Mouse (Mus musculus) CH12.LX (cell line): ENCODE measurements at regions not wholly inside any gene's neighbourhood (a gene's known extent, or its start where the extent isn't known, plus 50 kb on each side); places are given as distances from the start of the nearest gene placed in this dataset.

Source experiments
- DNase-seq: peaks from one replicate; pipeline ENCODE4 v3.0.0-alpha.2; 2013; ENCODE audit errors: extremely low read depth
- H3K27ac ChIP-seq: 2 replicates; pipeline ENCODE4 v1.5.1; 2012; ENCODE audit warnings: low read depth, mild to moderate bottlenecking, control low read depth, moderate library complexity; ENCODE audit not compliant: insufficient read depth
- H3K27me3 ChIP-seq: replicated peaks from 2 replicates; pipeline ENCODE3; 2012; ENCODE audit warnings: inconsistent platforms
- H3K36me3 ChIP-seq, 2 experiments: replicated peaks in 1 of 2; 2 replicates each; pipeline versions ENCODE3 to v1.6.1; 2012; ENCODE audit warnings: inconsistent platforms in 1 of 2, low read length in 1 of 2, mild to moderate bottlenecking in 1 of 2, mixed read lengths in 1 of 2, moderate library complexity in 1 of 2; ENCODE audit not compliant: control insufficient read depth in 1 of 2, insufficient read depth in 1 of 2
- H3K4me1 ChIP-seq, 2 experiments: 2 replicates each; pipeline ENCODE4 v1.6.1; 2012; ENCODE audit warnings: inconsistent platforms in 1 of 2, moderate library complexity in 1 of 2; ENCODE audit not compliant: insufficient read depth in 2 of 2, control insufficient read depth in 1 of 2
- H3K4me2 ChIP-seq: 2 replicates; pipeline ENCODE4 v1.6.1; 2012; ENCODE audit warnings: low read depth, mild to moderate bottlenecking, control low read depth; ENCODE audit not compliant: poor library complexity, insufficient read depth, severe bottlenecking
- H3K4me3 ChIP-seq, 3 experiments: fragments of 150-350 bp in 1 of 3; sonication (generic) in 1 of 3; replicated peaks in 1 of 3; 2 replicates each; pipeline versions ENCODE3 to v1.5.1; 2011 to 2012; ENCODE audit warnings: low read depth in 2 of 3, low read length in 2 of 3, mild to moderate bottlenecking in 2 of 3, moderate library complexity in 2 of 3, control low read depth in 1 of 3, improper control_type of control experiment in 1 of 3, inconsistent platforms in 1 of 3, mixed read lengths in 1 of 3; ENCODE audit not compliant: poor library complexity in 1 of 3
- H3K79me2 ChIP-seq: replicated peaks from 2 replicates; pipeline ENCODE4 v1.6.1; 2012; ENCODE audit warnings: mild to moderate bottlenecking, moderate library complexity; ENCODE audit not compliant: control insufficient read depth, poor library complexity, insufficient read depth, severe bottlenecking; ENCODE audit errors: extremely low read depth
- H3K9ac ChIP-seq: 2 replicates; pipeline ENCODE4 v1.6.1; 2012; ENCODE audit warnings: low read depth, mild to moderate bottlenecking, control low read depth, moderate library complexity; ENCODE audit not compliant: insufficient read depth
- H3K9me3 ChIP-seq: replicated peaks from 2 replicates; pipeline ENCODE3; 2012; ENCODE audit warnings: low read length, inconsistent platforms, mixed read lengths
- BHLHE40 ChIP-seq: IDR thresholded peaks from 2 replicates; pipeline ENCODE4 v1.6.1; 2011; ENCODE audit warnings: mild to moderate bottlenecking, low read depth, low read length, improper control_type of control experiment
- CHD2 ChIP-seq: IDR thresholded peaks from 2 replicates; pipeline ENCODE4 v1.6.1; 2011; ENCODE audit warnings: low read length, improper control_type of control experiment
- CTCF ChIP-seq, 2 experiments: IDR thresholded peaks in 1 of 2; conservative IDR thresholded peaks in 1 of 2; 2 replicates each; pipeline ENCODE4 v1.5.1; 2011 to 2012; ENCODE audit warnings: low read depth in 2 of 2, low read length in 2 of 2, improper control_type of control experiment in 1 of 2, inconsistent platforms in 1 of 2, mild to moderate bottlenecking in 1 of 2, moderate library complexity in 1 of 2
- ELF1 ChIP-seq: IDR thresholded peaks from 2 replicates; pipeline ENCODE4 v1.6.1; 2014; ENCODE audit warnings: low read depth, mild to moderate bottlenecking, inconsistent platforms, low read length, improper control_type of control experiment
- EP300 ChIP-seq: IDR thresholded peaks from 2 replicates; pipeline ENCODE4 v1.6.1; 2011; ENCODE audit warnings: low read length, improper control_type of control experiment
- ETS1 ChIP-seq: conservative IDR thresholded peaks from 2 replicates; pipeline ENCODE4 v1.6.1; 2012; ENCODE audit warnings: low read depth, mild to moderate bottlenecking, inconsistent platforms, low read length, improper control_type of control experiment, moderate library complexity
- GABPA ChIP-seq: IDR thresholded peaks from 2 replicates; pipeline ENCODE4 v1.6.1; 2012; ENCODE audit warnings: low read depth, low read length, improper control_type of control experiment, inconsistent platforms; ENCODE audit not compliant: insufficient replicate concordance
- HCFC1 ChIP-seq: IDR thresholded peaks from 2 replicates; pipeline ENCODE4 v1.6.1; 2012; ENCODE audit warnings: low read depth, mild to moderate bottlenecking, inconsistent platforms, low read length, improper control_type of control experiment
- IRF4 ChIP-seq: IDR thresholded peaks from 2 replicates; pipeline ENCODE4 v1.6.1; 2014; ENCODE audit warnings: low read depth, mild to moderate bottlenecking, inconsistent platforms, low read length, improper control_type of control experiment
- MAFK ChIP-seq: IDR thresholded peaks from 2 replicates; pipeline ENCODE4 v1.6.1; 2011; ENCODE audit warnings: low read length, improper control_type of control experiment; ENCODE audit not compliant: insufficient replicate concordance
- MAZ ChIP-seq: IDR thresholded peaks from 2 replicates; pipeline ENCODE4 v1.6.1; 2012; ENCODE audit warnings: low read depth, mild to moderate bottlenecking, inconsistent platforms, low read length, improper control_type of control experiment, moderate library complexity
- MEF2A ChIP-seq: IDR thresholded peaks from 2 replicates; pipeline ENCODE4 v1.6.1; 2014; ENCODE audit warnings: low read depth, mild to moderate bottlenecking, inconsistent platforms, low read length, improper control_type of control experiment, borderline replicate concordance
- MYC ChIP-seq: IDR thresholded peaks from 2 replicates; pipeline ENCODE4 v1.6.1; 2011; ENCODE audit warnings: low read depth, mild to moderate bottlenecking, improper control_type of control experiment, low read length
- NRF1 ChIP-seq: IDR thresholded peaks from 2 replicates; pipeline ENCODE4 v1.6.1; 2014; ENCODE audit warnings: low read depth, mild to moderate bottlenecking, inconsistent platforms, low read length, improper control_type of control experiment, moderate library complexity
- PAX5 ChIP-seq: IDR thresholded peaks from 2 replicates; pipeline ENCODE4 v1.6.1; 2012; ENCODE audit warnings: low read length, inconsistent platforms, mixed read lengths
- POLR2A ChIP-seq: IDR thresholded peaks from 2 replicates; pipeline ENCODE4 v1.6.1; 2011; ENCODE audit warnings: low read depth, mild to moderate bottlenecking, improper control_type of control experiment, low read length
- POLR2AphosphoS2 ChIP-seq: IDR thresholded peaks from 2 replicates; pipeline ENCODE4 v1.6.1; 2011; ENCODE audit warnings: low read depth, low read length, improper control_type of control experiment
- RAD21 ChIP-seq: IDR thresholded peaks from 2 replicates; pipeline ENCODE4 v1.6.1; 2011; ENCODE audit warnings: low read depth, mild to moderate bottlenecking, low read length, improper control_type of control experiment, moderate library complexity
- RCOR1 ChIP-seq: conservative IDR thresholded peaks from 2 replicates; pipeline ENCODE4 v1.6.1; 2012; ENCODE audit warnings: low read depth, mild to moderate bottlenecking, inconsistent platforms, low read length, improper control_type of control experiment
- UBTF ChIP-seq: IDR thresholded peaks from 2 replicates; pipeline ENCODE4 v1.6.1; 2012; ENCODE audit warnings: low read depth, mild to moderate bottlenecking, inconsistent platforms, low read length, improper control_type of control experiment, moderate library complexity
- USF1 ChIP-seq: IDR thresholded peaks from 2 replicates; pipeline ENCODE4 v1.6.1; 2014; ENCODE audit warnings: low read depth, mild to moderate bottlenecking, inconsistent platforms, low read length, improper control_type of control experiment
- ZKSCAN1 ChIP-seq: IDR thresholded peaks from 2 replicates; pipeline ENCODE4 v1.6.1; 2012; ENCODE audit warnings: low read depth, inconsistent platforms, low read length, improper control_type of control experiment, borderline replicate concordance
- ZMIZ1 ChIP-seq: IDR thresholded peaks from 2 replicates; pipeline ENCODE4 v1.6.1; 2012; ENCODE audit warnings: low read depth, mild to moderate bottlenecking, inconsistent platforms, low read length, improper control_type of control experiment
- ZNF384 ChIP-seq: IDR thresholded peaks from 2 replicates; pipeline ENCODE4 v1.6.1; 2012; ENCODE audit warnings: low read depth, low read length, improper control_type of control experiment, inconsistent platforms
- dilution Hi-C: fragments of 300-500 bp; cut with MboI; formaldehyde crosslinking; loops from 2 replicates; pipeline ENCODE4 v1.14.3; 2020; ENCODE audit warnings: low sequenced_read_pairs; ENCODE audit not compliant: extremely low pct_unique_long_range_greater_than_20kb, extremely low pct_ligation_motif_present
- in situ Hi-C: fragments of 300-500 bp; cut with MboI; formaldehyde crosslinking; loops from 3 replicates; pipeline ENCODE4 v1.14.3; 2019; ENCODE audit warnings: low sequenced_read_pairs, low pct_ligation_motif_present, low pct_unique_long_range_greater_than_20kb, mixed read lengths

DNA sequence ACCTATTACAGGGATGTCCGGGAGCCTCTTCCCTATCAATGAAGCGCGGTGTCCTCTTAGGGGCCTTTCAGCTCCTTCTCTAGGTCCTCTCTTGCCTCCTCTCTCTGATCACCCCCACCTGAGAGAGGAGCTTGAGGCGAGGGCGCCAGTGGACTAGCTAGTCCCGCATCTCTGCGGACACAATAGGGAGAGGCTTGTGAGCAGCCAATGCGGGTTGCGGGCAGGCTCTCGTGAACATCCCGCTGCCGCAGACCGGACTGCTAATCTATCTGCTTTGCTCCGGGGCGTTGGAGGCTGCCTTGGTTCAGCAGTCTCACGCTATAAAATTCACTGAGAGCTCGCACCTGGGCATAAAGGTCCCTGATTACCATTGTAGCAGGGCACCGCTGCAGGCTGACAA is 279.3 kb upstream of the Robo1 start:
- no peak for TF ChIP-seq CHD2
- no peak for TF ChIP-seq RAD21
- no peak for TF ChIP-seq USF1
- TF ChIP-seq GABPA: no peak
- no peak for TF ChIP-seq POLR2A
- TF ChIP-seq RCOR1: no peak
- no peak for TF ChIP-seq PAX5
- TF ChIP-seq IRF4: no peak
- TF ChIP-seq ZKSCAN1: no peak
- TF ChIP-seq UBTF: no peak
- TF ChIP-seq, all 38 proteins: peak for 0
- in situ Hi-C loops (no loop called here), dilution Hi-C loops (no loop called here)
- H3K9me3 ChIP-seq: peaks cover 66% of the 10 kb centered on the region
- no peak overlapping the region for H3K4me3 ChIP-seq
- no peak overlapping the region for H3K27ac ChIP-seq
- H3K27me3 ChIP-seq: no peaks in the 10 kb centered on the region
- H3K36me3 ChIP-seq: no peaks in the 10 kb centered on the region
- H3K4me1 ChIP-seq: no peaks in the 10 kb centered on the region
- no peak overlapping the region for H3K9ac ChIP-seq
- no peak overlapping the region for H3K4me2 ChIP-seq
- H3K79me2 ChIP-seq: no peaks in the 10 kb centered on the region
- no peak for DNase-seq

- H3K4me2 ChIP-seq: no peak overlapping the region
- peaks cover 65% of the 10 kb centered on the region for H3K9me3 ChIP-seq
- no peak overlapping the region for H3K9ac ChIP-seq
- H3K27ac ChIP-seq: no peak overlapping the region
- in situ Hi-C loops (no loop called here), dilution Hi-C loops (no loop called here)
- TF ChIP-seq POLR2AphosphoS2 (no peak), MAZ (no peak), UBTF (no peak), ETS1 (no peak), MEF2A (no peak), ZMIZ1 (no peak), MYC (no peak), EP300 (no peak), ZNF384 (no peak), HCFC1 (no peak), BHLHE40 (no peak), MAFK (no peak), RAD21 (no peak), CTCF (conservative IDR thresholded peaks at IDR 0.05 in 1 of 2, IDR thresholded peaks at IDR 0.05 in 1 of 2; ENCODE audit: low read depth in 2 of 2, low read length in 2 of 2) (no peak), ELF1 (no peak), NRF1 (no peak), IRF4 (no peak)
- DNase-seq: no peak
- H3K36me3 ChIP-seq: no peaks in the 10 kb centered on the region
- no peaks in the 10 kb centered on the region for H3K79me2 ChIP-seq
- no peaks in the 10 kb centered on the region for H3K4me1 ChIP-seq
- H3K27me3 ChIP-seq: no peaks in the 10 kb centered on the region
- no peak overlapping the region for H3K4me3 ChIP-seq
Observed at GRCm38 (mm10) chr16:72029273-72029672, 278.8 kb upstream of the Robo1 start.
